Mouse (Mus musculus): ENCODE measurements around the gene Tmem233. TPM values are rescaled to one million over a fixed set of nuclear protein-coding genes. Genes with fewer than 3 reads are reported as not detected.

Gene Tmem233
- total RNA-seq, 4 experiments from 2014 or later = 0.14 TPM; not detected in 3

- DNase-seq (ENCODE audit: low spot score) = no peak
These were observed 54.0 kb downstream of the Tmem233 start for GRCm38 (mm10) chr5:116029071-116029470.

DNA sequence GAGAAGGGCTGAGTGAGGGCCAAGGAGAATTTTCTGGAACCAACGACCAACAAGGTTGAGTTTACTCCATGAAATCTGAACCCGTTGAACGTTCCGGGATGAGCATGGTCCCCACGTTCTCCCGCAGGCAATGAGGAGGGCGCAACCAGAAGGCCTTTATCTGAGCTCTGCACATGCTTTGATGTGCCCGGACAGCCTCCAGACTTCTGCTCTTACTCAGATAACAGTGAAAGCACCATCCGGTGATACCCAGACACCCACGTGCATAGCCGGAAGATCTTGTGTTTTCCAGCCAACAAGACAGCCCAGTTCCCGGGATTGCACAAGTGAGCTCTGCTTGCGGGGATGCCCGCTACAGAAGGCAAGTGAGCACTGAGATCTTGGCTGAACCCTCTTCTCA lies 56.5 kb downstream of the Tmem233 start:
- no peak for DNase-seq (ENCODE audit: low spot score)

- no peak for DNase-seq (ENCODE audit: low spot score)
These were observed 56.9 kb downstream of the Tmem233 start for GRCm38 (mm10) chr5:116026107-116026506.

DNA sequence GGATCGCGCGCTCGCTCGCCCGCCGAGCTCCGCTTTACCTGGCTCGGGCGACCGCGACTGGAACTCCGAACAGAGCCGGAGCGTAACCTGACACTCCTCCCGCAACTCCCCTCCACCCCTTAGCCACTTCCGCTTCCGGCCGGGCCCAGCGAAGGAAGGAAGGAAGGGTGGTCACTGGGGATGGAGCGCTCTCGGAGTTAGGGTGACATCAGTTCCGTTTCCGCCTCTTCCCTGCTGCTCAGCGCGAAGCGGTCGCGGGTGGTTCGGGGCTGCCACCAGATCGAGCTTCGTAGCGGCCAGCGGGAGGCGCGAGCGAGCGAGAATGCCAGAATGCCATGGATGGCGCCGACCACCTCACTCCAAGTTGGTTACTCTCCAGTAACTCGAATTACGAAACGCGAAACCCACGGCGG lies 58.7 kb downstream of the Tmem233 start, which contains the start of gene Prkab1:
Gene Prkab1, minus strand, starts transcription at position 182 of the 413 bp plus-strand sequence.
- peak; percentile 96 for DNase-seq (ENCODE audit: low spot score)

- no peak for DNase-seq (ENCODE audit: low spot score)
These were observed 59.2 kb downstream of the Tmem233 start for GRCm38 (mm10) chr5:116023821-116024284.

DNA sequence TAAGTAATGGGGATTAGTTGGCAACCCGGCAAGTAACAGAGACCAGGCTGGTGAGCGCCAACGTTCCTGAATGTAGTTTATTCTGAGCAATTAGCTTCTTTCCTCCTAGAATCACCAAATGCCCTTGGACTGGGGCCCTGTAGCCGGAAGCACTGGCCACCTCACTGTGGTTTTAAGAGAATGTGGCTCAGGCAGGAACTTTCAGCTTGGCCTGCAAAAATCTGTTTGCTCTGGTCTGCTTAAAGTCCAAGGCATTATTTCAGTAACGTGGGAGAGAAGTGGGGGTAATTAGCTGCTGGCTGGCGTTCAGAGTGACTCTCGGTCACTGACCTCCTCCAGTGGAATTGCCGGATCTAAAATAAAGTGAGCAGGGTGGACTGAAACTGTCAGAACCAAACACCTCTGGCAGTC lies 59.8 kb downstream of the Tmem233 start:
- DNase-seq (ENCODE audit: low spot score) = no peak

- no peak for DNase-seq (ENCODE audit: low spot score)
These were observed 60.3 kb downstream of the Tmem233 start for GRCm38 (mm10) chr5:116022658-116023200.

- no peak for DNase-seq (ENCODE audit: low spot score)
These were observed 60.9 kb downstream of the Tmem233 start for GRCm38 (mm10) chr5:116022131-116022530.

GRCm38 (mm10) chr5:116021552-116021951 lies 61.5 kb downstream of the Tmem233 start:
- DNase-seq (ENCODE audit: low spot score) = no peak

GRCm38 (mm10) chr5:116019371-116019770 lies 63.7 kb downstream of the Tmem233 start:
- DNase-seq (ENCODE audit: low spot score) = peak; percentile 66

GRCm38 (mm10) chr5:116018784-116019183 lies 64.3 kb downstream of the Tmem233 start:
- DNase-seq (ENCODE audit: low spot score) = no peak

DNA sequence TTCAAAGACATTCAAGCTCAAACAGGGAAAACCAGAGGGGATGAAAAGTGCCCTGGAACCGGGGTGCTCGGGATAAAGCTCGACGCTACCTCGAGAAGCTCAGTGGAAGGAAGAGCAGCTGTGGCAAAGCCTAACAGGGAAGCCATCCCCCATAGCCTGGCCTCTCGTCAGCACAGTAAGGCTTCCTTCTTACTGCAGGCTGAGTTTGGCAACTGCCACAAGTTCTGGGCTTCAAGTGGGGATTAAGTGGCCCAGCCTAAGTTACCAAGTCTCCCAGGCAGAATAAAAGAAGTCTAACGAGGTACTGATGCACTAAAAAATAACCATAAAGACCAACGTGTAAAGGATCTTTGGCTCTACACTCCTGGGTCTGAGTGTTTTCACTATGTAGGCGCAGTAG lies 64.8 kb downstream of the Tmem233 start:
- DNase-seq (ENCODE audit: low spot score) = no peak

GRCm38 (mm10) chr5:116017391-116017790 lies 65.7 kb downstream of the Tmem233 start:
- no peak for DNase-seq (ENCODE audit: low spot score)

GRCm38 (mm10) chr5:116016542-116016941 lies 66.5 kb downstream of the Tmem233 start:
- DNase-seq (ENCODE audit: low spot score) = no peak

- no peak for DNase-seq (ENCODE audit: low spot score)
These were observed 68.8 kb downstream of the Tmem233 start for GRCm38 (mm10) chr5:116014237-116014636.

- DNase-seq (ENCODE audit: low spot score) = no peak
These were observed 69.2 kb downstream of the Tmem233 start for GRCm38 (mm10) chr5:116013821-116014220.

- no peak for DNase-seq (ENCODE audit: low spot score)
These were observed 70.5 kb downstream of the Tmem233 start for GRCm38 (mm10) chr5:116012503-116012902.

DNA sequence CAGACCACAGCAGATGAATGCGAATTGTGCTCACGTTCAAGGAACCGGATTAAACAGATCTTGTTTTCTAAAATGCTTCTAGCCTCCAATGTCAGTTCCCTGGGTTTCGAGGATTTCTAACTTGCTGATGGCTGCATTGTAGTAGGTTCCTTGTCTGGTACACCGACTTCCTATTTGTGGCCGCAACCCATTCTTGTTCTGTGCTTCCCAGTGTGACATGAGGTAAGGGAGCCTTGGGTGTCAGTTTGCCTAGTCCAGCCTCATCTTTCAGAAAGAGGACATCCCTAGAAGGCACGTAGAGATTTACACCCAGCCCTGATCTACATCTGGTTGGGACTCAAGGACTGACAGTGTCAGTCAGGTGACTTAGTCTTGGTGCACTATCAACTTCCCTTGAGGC lies 71.3 kb downstream of the Tmem233 start:
- no peak for DNase-seq (ENCODE audit: low spot score)

DNA sequence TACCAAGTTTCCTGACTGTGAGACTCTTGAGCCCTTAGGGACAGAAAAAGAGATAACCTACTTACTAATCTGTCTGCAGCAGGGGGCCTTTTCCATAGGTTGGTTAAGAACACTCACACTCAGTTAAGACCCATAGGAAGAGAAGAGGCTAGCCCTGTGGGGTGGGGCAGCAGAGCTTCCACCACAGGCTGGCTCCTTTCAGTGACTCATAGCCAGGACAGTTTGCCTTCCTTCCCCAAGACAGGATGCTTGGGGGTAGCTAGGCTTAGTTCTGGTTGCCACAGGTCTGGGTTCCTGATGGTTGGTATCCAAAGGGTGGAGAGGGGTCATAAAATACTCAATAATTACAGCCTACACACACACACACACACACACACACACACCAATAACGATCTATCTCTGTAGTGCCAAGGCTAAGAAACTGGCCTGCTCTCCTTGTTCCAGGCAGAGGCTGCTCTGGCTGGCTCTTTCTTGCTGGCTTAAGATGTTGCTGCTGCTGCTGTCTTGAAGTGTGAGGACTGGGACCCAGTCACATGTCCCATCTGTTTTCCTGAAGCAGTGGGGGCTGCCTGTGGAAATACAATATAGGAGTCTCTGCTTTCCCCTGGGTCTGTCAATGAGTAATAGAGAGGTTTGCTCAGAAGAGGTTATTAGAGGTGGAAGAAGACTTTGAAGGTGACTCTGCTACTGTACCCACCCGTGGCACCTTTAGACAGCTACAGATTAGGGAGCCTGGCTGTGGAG lies 73.0 kb downstream of the Tmem233 start:
- DNase-seq (ENCODE audit: low spot score) = no peak

GRCm38 (mm10) chr5:116009091-116009851 lies 73.8 kb downstream of the Tmem233 start:
- no peak for DNase-seq (ENCODE audit: low spot score)

DNA sequence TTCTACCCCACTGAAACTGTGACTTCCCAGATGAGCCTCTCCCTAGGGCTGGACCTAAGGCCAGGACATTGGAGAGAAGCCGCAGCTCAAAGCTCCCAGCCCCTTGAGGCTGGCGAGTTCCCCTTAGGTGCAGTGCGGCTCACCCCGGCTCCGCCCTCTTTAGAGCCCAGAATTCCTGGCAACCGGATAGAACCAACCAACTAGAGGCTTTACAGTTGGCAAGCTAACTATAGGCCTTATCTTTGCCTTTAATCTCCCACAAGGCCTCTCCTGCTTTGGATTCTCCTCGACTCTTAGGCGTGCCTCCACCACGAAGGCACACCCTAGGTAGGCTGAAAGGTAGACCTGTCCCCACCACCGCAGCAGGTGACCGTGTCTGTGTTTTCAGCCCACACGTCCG lies 75.3 kb downstream of the Tmem233 start:
- no peak for DNase-seq (ENCODE audit: low spot score)

DNA sequence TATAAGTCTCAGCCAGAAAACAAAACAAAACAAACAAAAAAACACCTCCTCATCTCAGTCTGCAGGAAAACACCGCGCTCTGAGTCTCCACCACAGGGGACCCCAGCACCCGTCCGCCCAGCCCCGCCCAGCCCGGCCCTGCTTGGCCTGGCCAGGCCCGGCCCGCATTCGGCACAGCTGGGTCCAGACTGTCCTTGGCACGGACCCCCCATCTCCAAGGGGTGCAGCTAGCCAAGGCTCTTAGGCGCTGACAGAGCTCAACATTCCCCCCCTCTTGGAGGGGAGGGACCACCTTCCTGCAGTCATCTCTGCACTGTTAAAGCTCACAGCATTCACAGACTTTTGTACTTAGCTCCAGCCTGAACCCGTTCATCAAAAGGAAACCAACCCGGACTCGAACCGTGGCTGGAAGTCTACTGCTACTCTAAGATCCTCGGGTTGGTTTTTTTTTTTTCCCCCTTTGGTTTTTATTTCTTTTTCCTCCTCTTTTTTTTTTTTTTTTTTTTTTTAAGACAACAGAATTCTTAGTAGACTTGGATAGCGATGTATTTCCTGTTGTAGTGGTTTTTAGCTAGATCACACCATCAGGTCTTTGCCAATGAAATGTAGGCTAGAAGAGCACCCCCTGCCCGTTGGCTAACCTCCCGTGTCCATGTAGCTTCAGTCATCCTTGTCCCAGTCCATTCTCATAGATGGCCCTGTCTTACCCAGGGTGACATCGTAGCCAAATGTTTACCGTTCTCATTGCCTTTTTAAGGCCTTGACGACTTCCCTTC lies 76.5 kb downstream of the Tmem233 start:
- DNase-seq (ENCODE audit: low spot score) = no peak
